Mouse (Mus musculus) embryonic stem cell, embryonic (primary cell): Measurements from ENCODE around the gene Prkd2.

Experiments
- CTCF ChIA-PET, 4 experiments: fragments of 300-600 bp in 2 of 4; fragments of 350-600 bp in 2 of 4; sonication (Branson Sonifier 250); formaldehyde crosslinking; loops; one replicate each; lab custom pipeline; 2022; ENCODE audit warnings: inconsistent platforms in 2 of 4; lab: Charles Lee
- POLR2A ChIA-PET, 4 experiments: fragments of 300-600 bp in 2 of 4; fragments of 350-600 bp in 2 of 4; sonication (Branson Sonifier 250); formaldehyde crosslinking; loops; one replicate each; lab custom pipeline; 2022; ENCODE audit warnings: antibody characterized with exemption in 4 of 4, inconsistent platforms in 1 of 4; lab: Charles Lee

Prkd2 gene

GRCm38 (mm10) chr7:16817693-16818092 is 25.0 kb upstream of the Prkd2 start:
- ChIA-PET CTCF (interaction anchor here in 3 of 4 experiments (0.8 to 1.2 kb wide), 6 partner anchors 10 to 188 kb away, joined by 3 to 4 read pairs (median 3); partner anchors contain the start of gene Prkd2 (in 1 of the 3)), POLR2A (interaction anchor here (0.5 to 2.4 kb wide), 13 partner anchors 10 to 1080 kb away, joined by 3 to 9 read pairs (median 4); partner anchors contain the start of gene Prkd2 (in 1 of the 4))

GRCm38 (mm10) chr7:16819794-16820193 is 22.9 kb upstream of the Prkd2 start:
- ChIA-PET POLR2A (interaction anchor here in 2 of 4 experiments (0.6 to 2.2 kb wide), 9 partner anchors 9 to 338 kb away, joined by 3 to 8 read pairs (median 3); partner anchors contain the start of genes Prkd2 (in 1 of the 2) and Slc1a5 (in 1 of the 2)), CTCF (interaction anchor here in 3 of 4 experiments (0.6 to 2.3 kb wide), 6 partner anchors 10 to 72 kb away, joined by 3 to 6 read pairs (median 4); partner anchors contain the start of gene Gng8 (in 1 of the 3))

GRCm38 (mm10) chr7:16820271-16820763 is 22.4 kb upstream of the Prkd2 start:
- ChIA-PET CTCF (interaction anchor here in 3 of 4 experiments (1.0 to 2.3 kb wide), 7 partner anchors 10 to 71 kb away, joined by 3 to 6 read pairs (median 3); partner anchors contain the start of gene Gng8 (in 1 of the 3)), POLR2A (interaction anchor here in 2 of 4 experiments (0.6 to 2.2 kb wide), 9 partner anchors 10 to 338 kb away, joined by 3 to 8 read pairs (median 3); partner anchors contain the start of gene Prkd2 (in 1 of the 2))

GRCm38 (mm10) chr7:16821091-16821490 is 21.6 kb upstream of the Prkd2 start:
- CTCF ChIA-PET = interaction anchor here in 1 of 4 experiments (1.3 to 2.3 kb wide), 5 partner anchors 10 to 70 kb away, joined by 3 to 6 read pairs (median 3); partner anchors contain the start of gene Gng8
- POLR2A ChIA-PET = interaction anchor here in 3 of 4 experiments (0.6 to 3.4 kb wide), 7 partner anchors 10 to 48 kb away, joined by 3 to 9 read pairs (median 4); no protein-coding TSS in a partner anchor

- ChIA-PET CTCF (interaction anchor here in 2 of 4 experiments (0.6 to 2.3 kb wide), 5 partner anchors 11 to 32 kb away, joined by 3 to 6 read pairs (median 3); no protein-coding TSS in a partner anchor), POLR2A (interaction anchor here in 3 of 4 experiments (0.6 to 3.4 kb wide), 7 partner anchors 9 to 132 kb away, joined by 3 to 12 read pairs (median 4); no protein-coding TSS in a partner anchor)
Measured at GRCm38 (mm10) chr7:16821669-16822101, 21.0 kb upstream of the Prkd2 start.

- ChIA-PET CTCF (interaction anchor here in 1 of 4 experiments (1.2 to 1.3 kb wide), 2 partner anchors 11 to 18 kb away, joined by 3 read pairs; no protein-coding TSS in a partner anchor), POLR2A (interaction anchor here in 3 of 4 experiments (0.6 to 3.4 kb wide), 4 partner anchors 13 to 229 kb away, joined by 4 to 9 read pairs (median 6); partner anchors contain the start of gene Prkd2 (in 1 of the 3))
Measured at GRCm38 (mm10) chr7:16823734-16824133, 19.0 kb upstream of the Prkd2 start.

- ChIA-PET POLR2A (interaction anchor here in 1 of 4 experiments (1.4 kb wide), 1 partner anchor 42 kb away, joined by 4 read pairs; no protein-coding TSS in a partner anchor), CTCF (interaction anchor here in 2 of 4 experiments (0.7 to 1.2 kb wide), 3 partner anchors 15 to 66 kb away, joined by 3 to 5 read pairs (median 3); partner anchors contain the start of gene Gng8 (in 1 of the 2))
Measured at GRCm38 (mm10) chr7:16825785-16826184, 16.9 kb upstream of the Prkd2 start.

GRCm38 (mm10) chr7:16826571-16826970 is 16.1 kb upstream of the Prkd2 start:
- POLR2A ChIA-PET = interaction anchor here in 2 of 4 experiments (0.6 to 1.4 kb wide), 3 partner anchors 17 to 113 kb away, joined by 3 to 4 read pairs (median 3); no protein-coding TSS in a partner anchor
- CTCF ChIA-PET = interaction anchor here in 2 of 4 experiments (0.7 to 1.2 kb wide), 3 partner anchors 15 to 65 kb away, joined by 3 to 5 read pairs (median 3); partner anchors contain the start of gene Gng8 (in 1 of the 2)

GRCm38 (mm10) chr7:16827274-16827673 is 15.4 kb upstream of the Prkd2 start:
- ChIA-PET CTCF (interaction anchor here in 1 of 4 experiments (1.2 kb wide), 1 partner anchor 16 kb away, joined by 5 read pairs; no protein-coding TSS in a partner anchor), POLR2A (interaction anchor here in 3 of 4 experiments (0.6 to 1.4 kb wide), 3 partner anchors 44 to 121 kb away, joined by 3 to 4 read pairs (median 3); no protein-coding TSS in a partner anchor)

- ChIA-PET POLR2A (interaction anchor here in 2 of 4 experiments (0.7 to 1.7 kb wide), 10 partner anchors 9 to 544 kb away, joined by 3 to 6 read pairs (median 3); partner anchors contain the start of genes Ccdc9 (in 1 of the 2), Prkd2 (in 1 of the 2) and Slc1a5 (in 1 of the 2)), CTCF (interaction anchor here in 2 of 4 experiments (1.1 to 1.6 kb wide), 3 partner anchors 12 to 23 kb away, joined by 3 to 10 read pairs (median 4); partner anchors contain the start of gene Prkd2 (in 1 of the 2))
Measured at GRCm38 (mm10) chr7:16830449-16830848, 12.3 kb upstream of the Prkd2 start.

GRCm38 (mm10) chr7:16837916-16838803 is 4.5 kb upstream of the Prkd2 start:
- ChIA-PET POLR2A (interaction anchor here in 3 of 4 experiments (1.2 to 1.5 kb wide), 4 partner anchors 8 to 54 kb away, joined by 3 read pairs; no protein-coding TSS in a partner anchor), CTCF (interaction anchor here in 1 of 4 experiments (0.6 kb wide), 1 partner anchor 233 kb away, joined by 4 read pairs; no protein-coding TSS in a partner anchor)

GRCm38 (mm10) chr7:16838804-16839426 is 3.8 kb upstream of the Prkd2 start:
- ChIA-PET POLR2A (interaction anchor here in 3 of 4 experiments (0.6 to 1.5 kb wide), 4 partner anchors 9 to 102 kb away, joined by 3 to 4 read pairs (median 3); no protein-coding TSS in a partner anchor), CTCF (interaction anchor here in 2 of 4 experiments (0.6 to 0.8 kb wide), 2 partner anchors 56 to 234 kb away, joined by 4 read pairs; no protein-coding TSS in a partner anchor)

- POLR2A ChIA-PET = interaction anchor here in 3 of 4 experiments (0.6 to 1.5 kb wide), 4 partner anchors 9 to 102 kb away, joined by 3 to 4 read pairs (median 3); no protein-coding TSS in a partner anchor
- CTCF ChIA-PET = interaction anchor here in 1 of 4 experiments (0.8 kb wide), 1 partner anchor 55 kb away, joined by 4 read pairs; no protein-coding TSS in a partner anchor
Measured at GRCm38 (mm10) chr7:16839427-16840108, 3.1 kb upstream of the Prkd2 start.

GRCm38 (mm10) chr7:16840109-16840491 is 2.6 kb upstream of the Prkd2 start:
- ChIA-PET POLR2A (interaction anchor here in 1 of 4 experiments (1.5 kb wide), 1 partner anchor 10 kb away, joined by 3 read pairs; no protein-coding TSS in a partner anchor), CTCF (no interaction called here)

GRCm38 (mm10) chr7:16841078-16841477 is 1.6 kb upstream of the Prkd2 start:
- ChIA-PET CTCF (interaction anchor here in 2 of 4 experiments (1.0 to 2.6 kb wide), 2 partner anchors 33 to 51 kb away, joined by 3 to 5 read pairs; partner anchors contain the start of gene Gng8 (in 1 of the 2)), POLR2A (interaction anchor here in 2 of 4 experiments (0.7 to 2.3 kb wide), 4 partner anchors 13 to 46 kb away, joined by 3 to 8 read pairs (median 5); partner anchors contain the start of genes Fkrp (in 1 of the 2) and Strn4 (in 1 of the 2))
